Mouse (Mus musculus): ENCODE results near the gene Sash1. TPM values are rescaled to one million over a fixed set of nuclear protein-coding genes. Genes with fewer than 3 reads are reported as not detected.

Sash1 gene
- polyA plus RNA-seq, 1 experiment, result 1.9 TPM

- no peaks in the 10 kb centered on the region for H3K79me2 ChIP-seq (ENCODE audit: control insufficient read depth, insufficient read depth)
- H3K4me3 ChIP-seq (ENCODE audit: insufficient read depth, poor library complexity, severe bottlenecking), result no peak overlapping the region
- H3K36me3 ChIP-seq (ENCODE audit: control insufficient read depth, insufficient read depth), result no peaks in the 10 kb centered on the region
- H3ac ChIP-seq (ENCODE audit: control insufficient read depth, insufficient read length, low read depth), result no peak overlapping the region
- TF ChIP-seq CEBPB (IDR thresholded peaks at IDR 0.05; ENCODE audit: low read depth), result no peak
- TF ChIP-seq USF1 (IDR thresholded peaks at IDR 0.05; ENCODE audit: low read depth), result no peak
- TF ChIP-seq FOSL1 (IDR thresholded peaks at IDR 0.05; ENCODE audit: insufficient read depth, low read length, poor library complexity, severe bottlenecking), result no peak
- TF ChIP-seq CTCF (IDR thresholded peaks at IDR 0.05; ENCODE audit: control insufficient read depth, insufficient read depth, insufficient read length), result no peak
- TF ChIP-seq MYOD1 (IDR thresholded peaks at IDR 0.05; ENCODE audit: control insufficient read depth, insufficient read length, low read depth), result no peak
- no peaks in the 10 kb centered on the region for H3K79me3 ChIP-seq (ENCODE audit: low read depth)
- H3K27me3 ChIP-seq (ENCODE audit: control insufficient read depth, insufficient read depth, insufficient read length), result no peaks in the 10 kb centered on the region
These were observed 35.3 kb upstream of the Sash1 start for GRCm38 (mm10) chr10:8921098-8921693.

GRCm38 (mm10) chr10:8917798-8918197, 31.9 kb upstream of the Sash1 start:
- no peak for TF ChIP-seq FOSL1 (IDR thresholded peaks at IDR 0.05; ENCODE audit: insufficient read depth, low read length, poor library complexity, severe bottlenecking)
- no peak for TF ChIP-seq USF1 (IDR thresholded peaks at IDR 0.05; ENCODE audit: low read depth)
- TF ChIP-seq MYOG (IDR thresholded peaks at IDR 0.05; ENCODE audit: control insufficient read depth, extremely low read depth, insufficient read length), result no peak
- TF ChIP-seq MYOD1 (IDR thresholded peaks at IDR 0.05; ENCODE audit: control insufficient read depth, insufficient read length, low read depth), result no peak
- TF ChIP-seq CTCF (IDR thresholded peaks at IDR 0.05; ENCODE audit: control insufficient read depth, insufficient read depth, insufficient read length), result no peak
- TF ChIP-seq CEBPB (IDR thresholded peaks at IDR 0.05; ENCODE audit: low read depth), result no peak
- no peak for TF ChIP-seq MAX (IDR thresholded peaks at IDR 0.05)
- Histone ChIP-seq H3ac (ENCODE audit: control insufficient read depth, insufficient read length, low read depth) (no peak overlapping the region), H3K79me2 (ENCODE audit: control insufficient read depth, insufficient read depth) (no peaks in the 10 kb centered on the region), H3K4me3 (ENCODE audit: insufficient read depth, poor library complexity, severe bottlenecking) (no peak overlapping the region), H3K79me3 (ENCODE audit: low read depth) (no peaks in the 10 kb centered on the region), H3K27me3 (ENCODE audit: control insufficient read depth, insufficient read depth, insufficient read length) (no peaks in the 10 kb centered on the region), H3K36me3 (ENCODE audit: control insufficient read depth, insufficient read depth) (no peaks in the 10 kb centered on the region)

- H3K79me2 ChIP-seq (ENCODE audit: control insufficient read depth, insufficient read depth), result no peaks in the 10 kb centered on the region
- H3K36me3 ChIP-seq (ENCODE audit: control insufficient read depth, insufficient read depth), result no peaks in the 10 kb centered on the region
- TF ChIP-seq MYOD1 (IDR thresholded peaks at IDR 0.05; ENCODE audit: control insufficient read depth, insufficient read length, low read depth), result no peak
- no peak for TF ChIP-seq CEBPB (IDR thresholded peaks at IDR 0.05; ENCODE audit: low read depth)
- TF ChIP-seq MAX (IDR thresholded peaks at IDR 0.05), result no peak
- no peak for TF ChIP-seq MYOG (IDR thresholded peaks at IDR 0.05; ENCODE audit: control insufficient read depth, extremely low read depth, insufficient read length)
- TF ChIP-seq USF1 (IDR thresholded peaks at IDR 0.05; ENCODE audit: low read depth), result no peak
- TF ChIP-seq FOSL1 (IDR thresholded peaks at IDR 0.05; ENCODE audit: insufficient read depth, low read length, poor library complexity, severe bottlenecking), result no peak
- no peak for TF ChIP-seq CTCF (IDR thresholded peaks at IDR 0.05; ENCODE audit: control insufficient read depth, insufficient read depth, insufficient read length)
- H3K4me3 ChIP-seq (ENCODE audit: insufficient read depth, poor library complexity, severe bottlenecking), result no peak overlapping the region
- H3K27me3 ChIP-seq (ENCODE audit: control insufficient read depth, insufficient read depth, insufficient read length), result no peaks in the 10 kb centered on the region
- H3K79me3 ChIP-seq (ENCODE audit: low read depth), result no peaks in the 10 kb centered on the region
- no peak overlapping the region for H3ac ChIP-seq (ENCODE audit: control insufficient read depth, insufficient read length, low read depth)
These were observed 31.5 kb upstream of the Sash1 start for GRCm38 (mm10) chr10:8917350-8917749.

DNA sequence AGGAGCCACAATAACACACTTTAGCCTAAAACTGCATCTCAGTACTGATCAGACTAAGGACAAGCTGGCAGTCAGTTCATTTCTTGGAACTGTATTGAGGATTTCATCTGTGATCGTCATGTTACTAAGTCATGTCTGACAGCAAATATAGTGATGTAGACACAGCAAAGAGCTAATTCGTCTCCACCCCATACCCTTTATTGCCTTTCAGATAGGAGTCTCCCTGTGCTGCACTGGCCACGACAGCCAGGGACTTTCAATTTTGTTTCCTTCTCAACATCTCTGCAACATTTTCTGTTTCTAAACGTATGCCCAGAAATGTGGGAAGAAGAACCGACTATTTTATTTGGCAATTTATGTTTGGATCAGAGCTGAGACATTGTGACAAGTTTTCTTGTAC, 29.9 kb upstream of the Sash1 start:
- TF ChIP-seq CEBPB (IDR thresholded peaks at IDR 0.05; ENCODE audit: low read depth) (no peak), USF1 (IDR thresholded peaks at IDR 0.05; ENCODE audit: low read depth) (no peak), MYOD1 (IDR thresholded peaks at IDR 0.05; ENCODE audit: control insufficient read depth, insufficient read length, low read depth) (no peak), MYOG (IDR thresholded peaks at IDR 0.05; ENCODE audit: control insufficient read depth, extremely low read depth, insufficient read length) (no peak), CTCF (IDR thresholded peaks at IDR 0.05; ENCODE audit: control insufficient read depth, insufficient read depth, insufficient read length) (no peak), FOSL1 (IDR thresholded peaks at IDR 0.05; ENCODE audit: insufficient read depth, low read length, poor library complexity, severe bottlenecking) (no peak), MAX (IDR thresholded peaks at IDR 0.05) (no peak)
- H3K36me3 ChIP-seq (ENCODE audit: control insufficient read depth, insufficient read depth), result no peaks in the 10 kb centered on the region
- H3ac ChIP-seq (ENCODE audit: control insufficient read depth, insufficient read length, low read depth), result no peak overlapping the region
- H3K27me3 ChIP-seq (ENCODE audit: control insufficient read depth, insufficient read depth, insufficient read length), result no peaks in the 10 kb centered on the region
- no peaks in the 10 kb centered on the region for H3K79me2 ChIP-seq (ENCODE audit: control insufficient read depth, insufficient read depth)
- no peak overlapping the region for H3K4me3 ChIP-seq (ENCODE audit: insufficient read depth, poor library complexity, severe bottlenecking)
- H3K79me3 ChIP-seq (ENCODE audit: low read depth), result no peaks in the 10 kb centered on the region

DNA sequence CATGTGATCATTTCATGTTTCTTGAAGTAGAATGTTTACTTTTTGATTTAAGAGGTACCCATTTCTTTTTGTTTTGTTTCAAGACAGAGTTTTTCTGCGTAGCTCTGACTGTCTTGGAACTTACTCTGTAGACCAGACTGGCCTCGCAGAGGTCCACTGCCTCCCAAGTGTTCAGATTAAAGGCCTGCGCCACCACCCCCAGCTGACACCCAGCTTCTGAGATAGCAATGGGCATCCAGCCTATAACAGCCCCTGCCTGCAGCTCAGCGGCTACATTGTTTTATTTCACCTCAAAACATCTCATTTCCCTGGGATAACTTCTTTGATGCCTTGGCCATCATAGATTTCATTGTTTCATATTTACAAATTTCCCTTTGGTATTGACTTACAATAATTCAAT, 28.0 kb upstream of the Sash1 start:
- no peak overlapping the region for H3ac ChIP-seq (ENCODE audit: control insufficient read depth, insufficient read length, low read depth)
- no peaks in the 10 kb centered on the region for H3K36me3 ChIP-seq (ENCODE audit: control insufficient read depth, insufficient read depth)

More for the DNA sequence above, 28.0 kb upstream of the Sash1 start:
- Histone ChIP-seq H3K79me2 (ENCODE audit: control insufficient read depth, insufficient read depth) (no peaks in the 10 kb centered on the region), H3K79me3 (ENCODE audit: low read depth) (no peaks in the 10 kb centered on the region), H3K4me3 (ENCODE audit: insufficient read depth, poor library complexity, severe bottlenecking) (no peak overlapping the region), H3K27me3 (ENCODE audit: control insufficient read depth, insufficient read depth, insufficient read length) (no peaks in the 10 kb centered on the region)
- TF ChIP-seq MYOD1 (IDR thresholded peaks at IDR 0.05; ENCODE audit: control insufficient read depth, insufficient read length, low read depth), result no peak
- TF ChIP-seq MAX (IDR thresholded peaks at IDR 0.05), result no peak
- TF ChIP-seq FOSL1 (IDR thresholded peaks at IDR 0.05; ENCODE audit: insufficient read depth, low read length, poor library complexity, severe bottlenecking), result no peak
- no peak for TF ChIP-seq MYOG (IDR thresholded peaks at IDR 0.05; ENCODE audit: control insufficient read depth, extremely low read depth, insufficient read length)
- TF ChIP-seq USF1 (IDR thresholded peaks at IDR 0.05; ENCODE audit: low read depth), result no peak
- TF ChIP-seq CEBPB (IDR thresholded peaks at IDR 0.05; ENCODE audit: low read depth), result no peak
- TF ChIP-seq CTCF (IDR thresholded peaks at IDR 0.05; ENCODE audit: control insufficient read depth, insufficient read depth, insufficient read length), result no peak

Measured in C2C12 (cell line).